Mouse (Mus musculus) monocyte, adult 2 months (primary cell): ENCODE results near the gene Pin1.
"Not testable (repeated sequence)": the region's sequence is repeated elsewhere in the genome, so short reads cannot be mapped to it uniquely, and the experiment has no call there.

ENCODE experiments used
- DNase-seq, 2 experiments: peaks; one replicate each; pipeline ENCODE4 v3.0.0; 2022; ENCODE audit warnings: low spot score in 2 of 2, low read depth in 1 of 2

Gene Pin1

GRCm38 (mm10) chr9:20651602-20652259, at the start of gene Pin1:
Gene Pin1 (plus strand): TSS chr9:20652095.
- DNase-seq = peak; percentile 95 to 98

- no peak for DNase-seq
Measured at GRCm38 (mm10) chr9:20606269-20606668, 45.6 kb upstream of the Pin1 start.

GRCm38 (mm10) chr9:20607100-20607974, 44.6 kb upstream of the Pin1 start:
- DNase-seq = peak; percentile 74 to 87

- no peak for DNase-seq
Measured at GRCm38 (mm10) chr9:20609831-20610464, 41.9 kb upstream of the Pin1 start.

GRCm38 (mm10) chr9:20611976-20612375, 39.9 kb upstream of the Pin1 start:
- no peak for DNase-seq

GRCm38 (mm10) chr9:20616685-20617084, 35.2 kb upstream of the Pin1 start:
- DNase-seq = no peak

- DNase-seq = no peak
Measured at GRCm38 (mm10) chr9:20631332-20631731, 20.6 kb upstream of the Pin1 start.

- not testable (repeated sequence) for DNase-seq
Measured at GRCm38 (mm10) chr9:20635676-20636075, 16.2 kb upstream of the Pin1 start.

- no peak for DNase-seq
Measured at GRCm38 (mm10) chr9:20636256-20636655, 15.6 kb upstream of the Pin1 start.

GRCm38 (mm10) chr9:20636790-20637189, 15.1 kb upstream of the Pin1 start:
- DNase-seq = no peak

- no peak for DNase-seq
Measured at GRCm38 (mm10) chr9:20638552-20638951, 13.3 kb upstream of the Pin1 start.

- DNase-seq = no peak
Measured at GRCm38 (mm10) chr9:20639486-20639885, 12.4 kb upstream of the Pin1 start.

- no peak for DNase-seq
Measured at GRCm38 (mm10) chr9:20641501-20641900, 10.4 kb upstream of the Pin1 start.

- DNase-seq = no peak
Measured at GRCm38 (mm10) chr9:20642101-20642895, 9.6 kb upstream of the Pin1 start, which contains the start of gene Ubl5. Gene Ubl5 (plus strand): TSS chr9:20642878.

GRCm38 (mm10) chr9:20642896-20643466, 8.9 kb upstream of the Pin1 start:
- DNase-seq = peak; percentile 60 to 74

- no peak for DNase-seq
Measured at GRCm38 (mm10) chr9:20643781-20644180, 8.1 kb upstream of the Pin1 start.

- DNase-seq = peak in 1 of 2 experiments; percentile 72
Measured at GRCm38 (mm10) chr9:20644360-20645081, 7.4 kb upstream of the Pin1 start, which contains the start of gene Fbxl12. Gene Fbxl12 (minus strand): TSS chr9:20644767.

GRCm38 (mm10) chr9:20645121-20645520, 6.8 kb upstream of the Pin1 start:
- peak in 1 of 2 experiments; percentile 26 for DNase-seq

GRCm38 (mm10) chr9:20652260-20652658, 364 bp downstream of the Pin1 start:
- no peak for DNase-seq

- no peak for DNase-seq
Measured at GRCm38 (mm10) chr9:20653859-20654258, 2.0 kb downstream of the Pin1 start.
